Mouse (Mus musculus) spleen, adult 2 months (tissue): Measurements from ENCODE around the gene Dusp27.

Source experiments
- CTCF ChIP-seq: fragments of 200-500 bp; IDR thresholded peaks from 2 replicates; pipeline ENCODE4 v1.5.1; 2011; ENCODE audit warnings: mild to moderate bottlenecking, inconsistent platforms; ENCODE audit not compliant: insufficient read depth, insufficient read length, insufficient replicate concordance; ENCODE audit errors: extremely low read depth
- POLR2A ChIP-seq: fragments of 200-500 bp; IDR thresholded peaks from 2 replicates; pipeline ENCODE4 v1.6.1; 2011; ENCODE audit warnings: low read depth, low read length, inconsistent platforms

- TF ChIP-seq POLR2A: no peak
- TF ChIP-seq CTCF: no peak
Measured at GRCm38 (mm10) chr1:166053285-166053955, 74.3 kb downstream of the Dusp27 start.
